In the genomic region with DNA sequence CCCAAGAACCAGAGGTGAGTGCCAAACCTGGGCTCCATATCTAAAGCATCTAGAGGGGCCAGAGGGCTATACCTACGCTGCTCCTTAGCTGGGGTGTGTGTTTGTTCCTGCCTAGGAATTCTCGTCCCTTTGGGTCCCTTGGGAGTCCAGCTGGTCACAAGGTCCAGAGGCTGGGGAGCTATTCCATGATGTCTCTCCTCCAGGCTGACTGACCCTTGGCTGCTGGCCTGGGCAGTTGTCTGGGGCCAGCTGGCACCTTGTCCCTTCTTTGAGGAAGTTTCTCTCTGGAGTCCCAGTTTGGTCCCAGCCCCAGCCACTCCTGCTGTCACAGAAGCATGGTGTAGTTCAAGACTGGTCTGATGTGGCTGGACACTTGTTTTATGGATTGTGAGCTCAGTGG, we compare ENCODE assay signal across 8 mouse cellular contexts. TPM values are rescaled to one million over a fixed set of nuclear protein-coding genes. Genes with fewer than 3 reads are reported as not detected.
DNase-seq lines count a peak whose midpoint lies in the region; ATAC-seq and TF ChIP-seq lines count a peak whose summit lies in the region.

No protein-coding gene starts in this region.

- no peak for TF ChIP-seq EP300 in lung, postnatal 0 days (IDR thresholded peaks at IDR 0.05)

- WGBS in lung, postnatal 0 days: 75% methylated on average over 2 of the region's 2 CpGs
- WGBS in embryonic facial prominence, embryonic 15.5 days: 60% methylated on average over 2 of the region's 2 CpGs
- 84% methylated on average over 2 of the region's 2 CpGs for WGBS in intestine, embryonic 16.5 days
- 70% methylated on average over 2 of the region's 2 CpGs for WGBS in hindbrain, embryonic 16.5 days

- no peaks in the 10 kb centered on the region for H3K36me3 ChIP-seq in lung, postnatal 0 days (ENCODE audit: insufficient read depth, low read length)
- no peaks in the 10 kb centered on the region for H3K36me3 ChIP-seq in embryonic facial prominence, embryonic 15.5 days
- H3K36me3 ChIP-seq in intestine, embryonic 16.5 days (ENCODE audit: control insufficient read depth, insufficient read depth, low read length): no peaks in the 10 kb centered on the region
- no peaks in the 10 kb centered on the region for H3K36me3 ChIP-seq in hindbrain, embryonic 16.5 days (ENCODE audit: control insufficient read depth, insufficient read depth, low read length)

- intact Hi-C loops in heart, postnatal 14 days (cut with DNase I): loop anchor here (5.0 kb wide), 1 partner anchor 36 kb away; no protein-coding TSS in a partner anchor

- no peak for TF ChIP-seq CTCF in lung, postnatal 0 days (IDR thresholded peaks at IDR 0.05)

- no peak overlapping the region for H3K9ac ChIP-seq in lung, postnatal 0 days (replicated peaks; ENCODE audit: low read depth)
- no peak overlapping the region for H3K9ac ChIP-seq in embryonic facial prominence, embryonic 15.5 days
- H3K9ac ChIP-seq in intestine, embryonic 16.5 days (ENCODE audit: low read depth, low read length): no peak overlapping the region
- H3K9ac ChIP-seq in hindbrain, embryonic 16.5 days (ENCODE audit: low read depth, low read length): no peak overlapping the region

- ATAC-seq in lung, postnatal 0 days: no peak; the same call in 1 of the 2 replicates
- ATAC-seq in embryonic facial prominence, embryonic 15.5 days (ENCODE audit: insufficient number of reproducible peaks, low FRiP score, low TSS enrichment, low read depth): no peak
- ATAC-seq in intestine, embryonic 16.5 days: no peak
- no peak for ATAC-seq in hindbrain, embryonic 16.5 days

- no peaks in the 10 kb centered on the region for H3K9me3 ChIP-seq in lung, postnatal 0 days (ENCODE audit: low read length)
- H3K9me3 ChIP-seq in embryonic facial prominence, embryonic 15.5 days (replicated peaks): no peaks in the 10 kb centered on the region
- no peaks in the 10 kb centered on the region for H3K9me3 ChIP-seq in intestine, embryonic 16.5 days (ENCODE audit: control insufficient read depth, low read length)
- H3K9me3 ChIP-seq in hindbrain, embryonic 16.5 days (ENCODE audit: control insufficient read depth, low read length): no peaks in the 10 kb centered on the region

- H3K4me2 ChIP-seq in lung, postnatal 0 days (replicated peaks; ENCODE audit: low read depth, low read length): no peak overlapping the region
- H3K4me2 ChIP-seq in embryonic facial prominence, embryonic 15.5 days (replicated peaks): no peak overlapping the region
- no peak overlapping the region for H3K4me2 ChIP-seq in intestine, embryonic 16.5 days (ENCODE audit: low read depth, low read length)
- H3K4me2 ChIP-seq in hindbrain, embryonic 16.5 days (ENCODE audit: low read length): no peak overlapping the region

- peak; percentile 78 to 80 for DNase-seq in lung, adult 18-20 months
- no peak for DNase-seq in lung, postnatal 0 days (ENCODE audit: low spot score)
- DNase-seq in heart, postnatal 14 days: peak; percentile 89 to 93
- peak; percentile 85 for DNase-seq in lung, postnatal 36 days
- DNase-seq in left cerebral cortex, adult 18-20 months (ENCODE audit: low spot score in 2 of 2): no peak

- H3K4me3 ChIP-seq in lung, postnatal 0 days (ENCODE audit: low read depth, low read length): no peak overlapping the region
- no peak overlapping the region for H3K4me3 ChIP-seq in embryonic facial prominence, embryonic 15.5 days (replicated peaks)
- H3K4me3 ChIP-seq in intestine, embryonic 16.5 days (ENCODE audit: low read length): no peak overlapping the region
- no peak overlapping the region for H3K4me3 ChIP-seq in hindbrain, embryonic 16.5 days (ENCODE audit: low read length)

- H3K27me3 ChIP-seq in lung, postnatal 0 days (replicated peaks; ENCODE audit: insufficient read depth, low read length): no peaks in the 10 kb centered on the region
- no peaks in the 10 kb centered on the region for H3K27me3 ChIP-seq in embryonic facial prominence, embryonic 15.5 days
- H3K27me3 ChIP-seq in intestine, embryonic 16.5 days (replicated peaks; ENCODE audit: control insufficient read depth, insufficient read depth, low read length): no peaks in the 10 kb centered on the region
- H3K27me3 ChIP-seq in hindbrain, embryonic 16.5 days (replicated peaks; ENCODE audit: control insufficient read depth, insufficient read depth, low read length): no peaks in the 10 kb centered on the region

- H3K4me1 ChIP-seq in lung, postnatal 0 days (ENCODE audit: insufficient read depth, low read depth, low read length): no peaks in the 10 kb centered on the region
- peaks cover 37% of the 10 kb centered on the region for H3K4me1 ChIP-seq in embryonic facial prominence, embryonic 15.5 days
- H3K4me1 ChIP-seq in intestine, embryonic 16.5 days (ENCODE audit: control insufficient read depth, insufficient read depth, low read length): no peaks in the 10 kb centered on the region
- H3K4me1 ChIP-seq in hindbrain, embryonic 16.5 days (ENCODE audit: control insufficient read depth, insufficient read depth, low read depth, low read length): no peaks in the 10 kb centered on the region; the same call in 1 of the 2 replicates

- H3K27ac ChIP-seq in lung, postnatal 0 days (ENCODE audit: low read length): no peak overlapping the region
- H3K27ac ChIP-seq in embryonic facial prominence, embryonic 15.5 days (replicated peaks): peak overlapping the region; percentile 89
- H3K27ac ChIP-seq in intestine, embryonic 16.5 days (ENCODE audit: low read length): no peak overlapping the region
- H3K27ac ChIP-seq in hindbrain, embryonic 16.5 days (ENCODE audit: low read depth, low read length): no peak overlapping the region

RNA-seq across cellular contexts. Expression of a gene that starts 24.9 kb away (rescaled TPM):
- polyA plus RNA-seq in lung, postnatal 0 days (2015; fragmentation: Nextera tagmentation; extraction: Ambion mirVana): 3.8 and 3.9 TPM in 2 replicates
- 12.2 and 14.1 TPM in 2 replicates for polyA plus RNA-seq in embryonic facial prominence, embryonic 15.5 days (2015; fragmentation: Nextera tagmentation; extraction: Ambion mirVana)
- 10 to 100 TPM; 11.5 to 11.8 TPM for total RNA-seq in heart, postnatal 14 days (2021)
- 7.7 and 9.0 TPM in 2 replicates for polyA plus RNA-seq in intestine, embryonic 16.5 days (2015; fragmentation: Nextera tagmentation; extraction: Ambion mirVana)
- 50.1 and 53.5 TPM in 2 replicates for polyA plus RNA-seq in hindbrain, embryonic 16.5 days (2015; fragmentation: Nextera tagmentation; extraction: Ambion mirVana)
- total RNA-seq in left cerebral cortex, adult 18-20 months (2021): 100 to 1,000 TPM; 170 to 186 TPM

RNA-seq across cellular contexts. Expression of a gene that starts 30.9 kb away (rescaled TPM):
- polyA plus RNA-seq in lung, postnatal 0 days (2015; fragmentation: Nextera tagmentation; extraction: Ambion mirVana): 63.0 and 63.8 TPM in 2 replicates
- polyA plus RNA-seq in embryonic facial prominence, embryonic 15.5 days (2015; fragmentation: Nextera tagmentation; extraction: Ambion mirVana): 240 and 260 TPM in 2 replicates
- total RNA-seq in heart, postnatal 14 days (2021): 100 to 1,000 TPM; 112 to 127 TPM
- polyA plus RNA-seq in intestine, embryonic 16.5 days (2015; fragmentation: Nextera tagmentation; extraction: Ambion mirVana): 43.6 and 51.0 TPM in 2 replicates
- polyA plus RNA-seq in hindbrain, embryonic 16.5 days (2015; fragmentation: Nextera tagmentation; extraction: Ambion mirVana): 29.7 and 34.2 TPM in 2 replicates
- total RNA-seq in left cerebral cortex, adult 18-20 months (2021): 1 to 10 TPM; 6.5 to 7.3 TPM

Comparison
In these comparisons a context has a peak if more than half of its experiments do, and no peak if none do; other contexts are left out.
1. DNase-seq: peak in lung, adult 18-20 months (2 of 2), heart, postnatal 14 days (2 of 2) and lung, postnatal 36 days (single experiment); none in lung, postnatal 0 days (single experiment) and left cerebral cortex, adult 18-20 months (0 of 2).